12 mouse cellular contexts compared by ENCODE assay signal in genomic region chr12:54408906-54409305, GRCm38 (mm10).
"Had no signal": no experiment of that assay in that cellular context is flagged by ENCODE, and none has a peak within 500 bp of the region (broad histone marks: within the 10 kb centered on the region; RNA-seq: fewer than 3 reads in every experiment).

No protein-coding gene starts in this region.

- H3K9ac ChIP-seq: limb, embryonic 13.5 days; liver, embryonic 14.5 days; midbrain, embryonic 13.5 days; neural tube, embryonic 15.5 days had no signal

- H3K27me3 ChIP-seq: limb, embryonic 13.5 days; midbrain, embryonic 13.5 days; neural tube, embryonic 15.5 days had no signal

- H3K4me1 ChIP-seq: limb, embryonic 13.5 days; neural tube, embryonic 15.5 days had no signal

- H3K27ac ChIP-seq: kidney, postnatal 0 days; layer of hippocampus, adult 2 months; limb, embryonic 13.5 days; liver, embryonic 14.5 days; midbrain, embryonic 13.5 days; neural tube, embryonic 15.5 days had no signal

- H3K4me2 ChIP-seq: limb, embryonic 13.5 days; midbrain, embryonic 13.5 days; neural tube, embryonic 15.5 days had no signal

- H3K4me3 ChIP-seq: layer of hippocampus, adult 2 months; limb, embryonic 13.5 days; midbrain, embryonic 13.5 days; myocyte; neural tube, embryonic 15.5 days had no signal

- ATAC-seq: midbrain, embryonic 13.5 days had no signal

- H3K9me3 ChIP-seq: limb, embryonic 13.5 days; midbrain, embryonic 13.5 days; neural tube, embryonic 15.5 days had no signal

- DNase-seq: left cerebral cortex, postnatal 4 days; lung, adult 18-20 months; right cerebral cortex, adult 18-20 months; right cerebral cortex, postnatal 25 days; thymus, postnatal 36 days had no signal

- H3K36me3 ChIP-seq: limb, embryonic 13.5 days; midbrain, embryonic 13.5 days; neural tube, embryonic 15.5 days had no signal
